Mouse (Mus musculus): ENCODE results near the gene Rabep2. TPM values are rescaled to one million over a fixed set of nuclear protein-coding genes. Genes with fewer than 3 reads are reported as not detected.
A peak's percentile ranks its signal among the peaks of the same experiment; 100 is the strongest.
"Not testable (repeated sequence)": the region's sequence is repeated elsewhere in the genome, so short reads cannot be mapped to it uniquely, and the experiment has no call there.

Rabep2 gene
- 6.0 and 6.3 TPM in 2 replicates for polyA plus RNA-seq (2015; fragmentation: Nextera tagmentation; extraction: Ambion mirVana)

GRCm38 (mm10) chr7:126428631-126429502 is at the start of gene Rabep2:
Rabep2 (plus strand) TSS chr7:126428759.
- peak; percentile 84 for ATAC-seq (ENCODE audit: low read depth)
- peak within 1 kb of the TSS; percentile 69 for H3K27ac ChIP-seq (ENCODE audit: low read length)
- peaks cover 18% of the 10 kb centered on the region for H3K4me1 ChIP-seq (ENCODE audit: control insufficient read depth, low read depth, low read length)
- no peaks in the 10 kb centered on the region for H3K27me3 ChIP-seq (ENCODE audit: control insufficient read depth, insufficient read depth, low read depth, low read length)
- H3K4me3 ChIP-seq (ENCODE audit: low read depth, low read length), result peak within 1 kb of the TSS; percentile 75
- no peaks in the 10 kb centered on the region for H3K9me3 ChIP-seq (replicated peaks; ENCODE audit: control insufficient read depth, low read length)
- H3K4me2 ChIP-seq (ENCODE audit: low read depth, low read length), result peak within 1 kb of the TSS; percentile 99
- H3K36me3 ChIP-seq (ENCODE audit: control insufficient read depth, insufficient read depth), result no peaks in the 10 kb centered on the region
- WGBS (ENCODE audit: insufficient replicate concordance), result under 1% methylated on average over 82 of the region's 82 CpGs
- peak within 1 kb of the TSS; percentile 70 for H3K9ac ChIP-seq (ENCODE audit: low read depth, low read length)

GRCm38 (mm10) chr7:126383565-126383964 is 45.0 kb upstream of the Rabep2 start:
- Histone ChIP-seq H3K27ac (ENCODE audit: low read length) (no peak overlapping the region), H3K36me3 (ENCODE audit: control insufficient read depth, insufficient read depth) (peaks cover 13% of the 10 kb centered on the region), H3K9me3 (replicated peaks; ENCODE audit: control insufficient read depth, low read length) (no peaks in the 10 kb centered on the region), H3K27me3 (ENCODE audit: control insufficient read depth, insufficient read depth, low read depth, low read length) (no peaks in the 10 kb centered on the region), H3K4me1 (ENCODE audit: control insufficient read depth, low read depth, low read length) (no peaks in the 10 kb centered on the region), H3K9ac (ENCODE audit: low read depth, low read length) (no peak overlapping the region), H3K4me3 (ENCODE audit: low read depth, low read length) (no peak overlapping the region), H3K4me2 (ENCODE audit: low read depth, low read length) (no peak overlapping the region)
- WGBS (ENCODE audit: insufficient replicate concordance), result 54% methylated on average over 5 of the region's 5 CpGs
- no peak for ATAC-seq (ENCODE audit: low read depth)

- Histone ChIP-seq H3K27ac (ENCODE audit: low read length) (no peak overlapping the region), H3K27me3 (ENCODE audit: control insufficient read depth, insufficient read depth, low read depth, low read length) (no peaks in the 10 kb centered on the region), H3K4me1 (ENCODE audit: control insufficient read depth, low read depth, low read length) (no peaks in the 10 kb centered on the region), H3K9ac (ENCODE audit: low read depth, low read length) (no peak overlapping the region), H3K9me3 (replicated peaks; ENCODE audit: control insufficient read depth, low read length) (no peaks in the 10 kb centered on the region), H3K4me3 (ENCODE audit: low read depth, low read length) (no peak overlapping the region), H3K36me3 (ENCODE audit: control insufficient read depth, insufficient read depth) (peaks cover 24% of the 10 kb centered on the region), H3K4me2 (ENCODE audit: low read depth, low read length) (no peak overlapping the region)
- ATAC-seq (ENCODE audit: low read depth), result no peak
- WGBS (ENCODE audit: insufficient replicate concordance), result 92% methylated on average over 1 of the region's 1 CpGs
Measured at GRCm38 (mm10) chr7:126388185-126388584, 40.4 kb upstream of the Rabep2 start.

- WGBS (ENCODE audit: insufficient replicate concordance), result 81% methylated on average over 7 of the region's 7 CpGs
- H3K4me3 ChIP-seq (ENCODE audit: low read depth, low read length); H3K27ac ChIP-seq (ENCODE audit: low read length); H3K4me2 ChIP-seq (ENCODE audit: low read depth, low read length); H3K9me3 ChIP-seq (replicated peaks; ENCODE audit: control insufficient read depth, low read length); ATAC-seq (ENCODE audit: low read depth); H3K9ac ChIP-seq (ENCODE audit: low read depth, low read length); H3K27me3 ChIP-seq (ENCODE audit: control insufficient read depth, insufficient read depth, low read depth, low read length): not testable (repeated sequence)
- Histone ChIP-seq H3K36me3 (ENCODE audit: control insufficient read depth, insufficient read depth) (peaks cover 14% of the 10 kb centered on the region), H3K4me1 (ENCODE audit: control insufficient read depth, low read depth, low read length) (peaks cover 16% of the 10 kb centered on the region)
Measured at GRCm38 (mm10) chr7:126392086-126392884, 36.3 kb upstream of the Rabep2 start.

- no peaks in the 10 kb centered on the region for H3K9me3 ChIP-seq (replicated peaks; ENCODE audit: control insufficient read depth, low read length)
- ATAC-seq (ENCODE audit: low read depth), result peak; percentile 99
- peak within 1 kb of the TSS; percentile 93 for H3K9ac ChIP-seq (ENCODE audit: low read depth, low read length)
- H3K36me3 ChIP-seq (ENCODE audit: control insufficient read depth, insufficient read depth), result no peaks in the 10 kb centered on the region
- H3K27ac ChIP-seq (ENCODE audit: low read length), result peak within 1 kb of the TSS; percentile 79
- peak within 1 kb of the TSS; percentile 85 for H3K4me2 ChIP-seq (ENCODE audit: low read depth, low read length)
- peaks cover 20% of the 10 kb centered on the region for H3K4me1 ChIP-seq (ENCODE audit: control insufficient read depth, low read depth, low read length)
- no peaks in the 10 kb centered on the region for H3K27me3 ChIP-seq (ENCODE audit: control insufficient read depth, insufficient read depth, low read depth, low read length)
- H3K4me3 ChIP-seq (ENCODE audit: low read depth, low read length), result peak within 1 kb of the TSS; percentile 100
- under 1% methylated on average over 58 of the region's 59 CpGs for WGBS (ENCODE audit: insufficient replicate concordance)
Measured at GRCm38 (mm10) chr7:126396298-126397119, 32.0 kb upstream of the Rabep2 start, which contains the start of gene Nfatc2ip. Nfatc2ip (minus strand) TSS chr7:126396737.

GRCm38 (mm10) chr7:126397221-126397620 is 31.3 kb upstream of the Rabep2 start:
- peak overlapping the region; percentile 47; the same call in 1 of the 2 replicates for H3K27ac ChIP-seq (ENCODE audit: low read length)
- H3K9me3 ChIP-seq (replicated peaks; ENCODE audit: control insufficient read depth, low read length), result no peaks in the 10 kb centered on the region
- WGBS (ENCODE audit: insufficient replicate concordance), result 15% methylated on average over 6 of the region's 6 CpGs
- peak overlapping the region; percentile 33; the same call in 1 of the 2 replicates for H3K9ac ChIP-seq (ENCODE audit: low read depth, low read length)
- H3K36me3 ChIP-seq (ENCODE audit: control insufficient read depth, insufficient read depth), result no peaks in the 10 kb centered on the region
- peak overlapping the region; percentile 85 for H3K4me2 ChIP-seq (ENCODE audit: low read depth, low read length)
- peaks cover 20% of the 10 kb centered on the region for H3K4me1 ChIP-seq (ENCODE audit: control insufficient read depth, low read depth, low read length)
- H3K4me3 ChIP-seq (ENCODE audit: low read depth, low read length), result peak overlapping the region; percentile 100
- H3K27me3 ChIP-seq (ENCODE audit: control insufficient read depth, insufficient read depth, low read depth, low read length), result no peaks in the 10 kb centered on the region
- ATAC-seq (ENCODE audit: low read depth), result peak; percentile 32

- 41% methylated on average over 4 of the region's 4 CpGs for WGBS (ENCODE audit: insufficient replicate concordance)
- Histone ChIP-seq H3K4me2 (ENCODE audit: low read depth, low read length) (no peak overlapping the region), H3K9ac (ENCODE audit: low read depth, low read length) (no peak overlapping the region), H3K4me3 (ENCODE audit: low read depth, low read length) (no peak overlapping the region), H3K4me1 (ENCODE audit: control insufficient read depth, low read depth, low read length) (peaks cover 20% of the 10 kb centered on the region), H3K36me3 (ENCODE audit: control insufficient read depth, insufficient read depth) (no peaks in the 10 kb centered on the region), H3K27me3 (ENCODE audit: control insufficient read depth, insufficient read depth, low read depth, low read length) (no peaks in the 10 kb centered on the region), H3K9me3 (replicated peaks; ENCODE audit: control insufficient read depth, low read length) (no peaks in the 10 kb centered on the region), H3K27ac (ENCODE audit: low read length) (no peak overlapping the region)
- no peak for ATAC-seq (ENCODE audit: low read depth)
Measured at GRCm38 (mm10) chr7:126397822-126398221, 30.7 kb upstream of the Rabep2 start.

- ATAC-seq (ENCODE audit: low read depth), result no peak
Measured at GRCm38 (mm10) chr7:126399548-126399947, 29.0 kb upstream of the Rabep2 start.

More at GRCm38 (mm10) chr7:126399548-126399947, 29.0 kb upstream of the Rabep2 start:
- Histone ChIP-seq H3K9me3 (replicated peaks; ENCODE audit: control insufficient read depth, low read length) (no peaks in the 10 kb centered on the region), H3K4me1 (ENCODE audit: control insufficient read depth, low read depth, low read length) (peaks cover 20% of the 10 kb centered on the region), H3K9ac (ENCODE audit: low read depth, low read length) (no peak overlapping the region), H3K4me2 (ENCODE audit: low read depth, low read length) (no peak overlapping the region), H3K27ac (ENCODE audit: low read length) (no peak overlapping the region), H3K4me3 (ENCODE audit: low read depth, low read length) (no peak overlapping the region), H3K27me3 (ENCODE audit: control insufficient read depth, insufficient read depth, low read depth, low read length) (no peaks in the 10 kb centered on the region), H3K36me3 (ENCODE audit: control insufficient read depth, insufficient read depth) (no peaks in the 10 kb centered on the region)
- 4% methylated on average over 5 of the region's 5 CpGs for WGBS (ENCODE audit: insufficient replicate concordance)
